Mouse (Mus musculus) bone marrow, adult 2 months (tissue): Measurements from ENCODE around the gene Ppp1cc.

Experiments used
- CTCF ChIP-seq: fragments of 200-500 bp; IDR thresholded peaks from 2 replicates; pipeline ENCODE4 v1.5.1; 2011; ENCODE audit warnings: low read length, control low read depth; ENCODE audit not compliant: control insufficient read depth, insufficient read depth
- POLR2A ChIP-seq: fragments of 200-500 bp; IDR thresholded peaks from 2 replicates; pipeline ENCODE4 v1.6.1; 2011; ENCODE audit warnings: low read depth, mild to moderate bottlenecking, control low read depth, low read length, borderline replicate concordance; ENCODE audit not compliant: control insufficient read depth

DNA sequence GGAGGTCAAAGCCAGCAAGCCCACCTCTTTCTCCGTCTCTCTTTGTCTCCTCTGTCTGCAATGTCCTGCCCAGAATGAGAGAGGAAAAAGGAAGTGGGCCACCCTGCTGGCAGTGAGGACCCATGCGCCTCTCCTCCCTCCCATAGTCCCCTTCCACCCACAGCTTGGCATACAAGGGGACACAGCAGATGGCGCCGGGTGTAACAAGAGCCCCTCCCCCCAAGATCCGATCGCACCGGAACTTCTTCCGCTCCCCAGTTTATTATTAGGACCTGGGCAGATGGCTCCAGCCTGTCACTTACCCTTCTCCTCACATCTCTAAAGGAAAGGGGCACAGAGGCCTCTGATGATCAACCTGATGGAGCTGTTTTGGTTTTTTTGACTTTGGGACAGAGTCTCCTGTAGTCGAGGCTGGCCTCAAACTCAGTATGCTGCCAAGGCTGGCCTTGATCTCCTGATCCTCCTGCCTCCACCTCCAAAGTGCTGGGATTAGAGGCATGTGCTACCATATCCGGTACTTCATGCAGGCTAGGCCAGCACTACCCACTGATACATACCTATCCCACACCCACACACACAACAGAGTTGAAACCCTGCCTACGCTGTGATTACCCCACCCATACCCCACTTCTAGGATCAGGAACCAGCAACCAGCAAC is 27.6 kb upstream of the Ppp1cc start:
- TF ChIP-seq CTCF (no peak), POLR2A (no peak)
